Mouse (Mus musculus) Patski (cell line): ENCODE measurements around the gene Vapb. TPM values are rescaled to one million over a fixed set of nuclear protein-coding genes. Genes with fewer than 3 reads are reported as not detected.

Experiments
- ATAC-seq: fragments of 100-300 bp; one replicate; pipeline ENCODE4 v1.8.0; 2021
- CTCF ChIA-PET: fragments of 350-600 bp; sonication (Branson Sonifier 250); formaldehyde crosslinking; loops from one replicate; lab custom pipeline; 2022; ENCODE audit warnings: inconsistent platforms; lab: Charles Lee
- POLR2A ChIA-PET: fragments of 350-600 bp; sonication (Branson Sonifier 250); formaldehyde crosslinking; loops from one replicate; lab custom pipeline; 2022; ENCODE audit warnings: antibody characterized with exemption, inconsistent platforms; lab: Charles Lee
- DNase-seq: peaks from one replicate; pipeline ENCODE4 v3.0.0-alpha.2; 2011; ENCODE audit warnings: low read depth, low spot score
- H3K27me3 ChIP-seq: fragments of 371-371 bp; one replicate; pipeline ENCODE4 v1.5.1; 2021
- CTCF ChIP-seq: fragments of 100-300 bp; IDR thresholded peaks from one replicate; pipeline ENCODE4 v1.5.1; 2021
- in situ Hi-C: fragments of 300-500 bp; cut with MboI; formaldehyde crosslinking; loops from 3 replicates; pipeline ENCODE4 v1.11.1; 2018; ENCODE audit warnings: low pct_unique_long_range_greater_than_20kb, mixed read lengths
- polyA plus RNA-seq: library from polyadenylated mRNA; unstranded; gene quantifications from one replicate; pipeline ENCODE4 v1.2.3, GENCODE M21; 2021

Vapb gene
- polyA plus RNA-seq, 1 experiment from 2014 or later = 122 TPM

GRCm38 (mm10) chr2:173828134-173828533 lies 90.8 kb downstream of the Vapb start:
- no peak for TF ChIP-seq CTCF
- in situ Hi-C loops = no loop called here
- H3K27me3 ChIP-seq = peaks cover 3% of the 10 kb centered on the region
- ChIA-PET POLR2A (no interaction called here), CTCF (no interaction called here)
- ATAC-seq (no peak), DNase-seq (no peak)

GRCm38 (mm10) chr2:173832828-173833492 lies 95.6 kb downstream of the Vapb start:
- ChIA-PET POLR2A (no interaction called here), CTCF (no interaction called here)
- in situ Hi-C loops = no loop called here
- ATAC-seq = no peak
- DNase-seq = no peak
- no peak for TF ChIP-seq CTCF
- peaks cover 3% of the 10 kb centered on the region for H3K27me3 ChIP-seq

Other genes with a start within 250 kb of the Vapb start
- not detected for gene 1700021F07Rik, start 214.9 kb upstream of the Vapb start, polyA plus RNA-seq
- gene Ankrd60, start 159.1 kb upstream of the Vapb start, polyA plus RNA-seq = not detected
- gene Rab22a, start 77.8 kb upstream of the Vapb start, polyA plus RNA-seq = 38.3 TPM
- gene 1700010B08Rik, start 18.1 kb upstream of the Vapb start, polyA plus RNA-seq = not detected